Mouse (Mus musculus): Measurements from ENCODE around the gene Prmt8.

Gene Prmt8

DNA sequence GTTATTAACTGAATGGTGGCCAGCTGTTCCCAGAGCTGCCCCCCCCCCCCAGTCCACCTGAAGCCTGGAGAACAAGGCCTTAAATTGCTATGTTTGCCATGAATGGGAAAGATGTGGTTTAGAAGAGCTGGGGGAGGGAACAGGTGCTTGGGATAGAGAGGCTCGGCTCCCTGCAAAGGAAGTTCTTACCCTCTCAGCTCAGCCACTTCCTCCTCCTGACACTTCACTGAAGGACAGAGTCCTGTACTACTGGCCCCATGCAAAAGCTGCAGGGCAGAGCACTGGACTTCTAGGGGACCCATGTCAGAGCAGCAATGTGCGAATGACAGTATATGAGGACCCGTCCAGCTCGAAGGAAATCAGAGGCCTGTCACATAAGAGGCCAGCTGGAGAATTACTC is 109.3 kb downstream of the Prmt8 start:
- DNase-seq, result no peak

DNA sequence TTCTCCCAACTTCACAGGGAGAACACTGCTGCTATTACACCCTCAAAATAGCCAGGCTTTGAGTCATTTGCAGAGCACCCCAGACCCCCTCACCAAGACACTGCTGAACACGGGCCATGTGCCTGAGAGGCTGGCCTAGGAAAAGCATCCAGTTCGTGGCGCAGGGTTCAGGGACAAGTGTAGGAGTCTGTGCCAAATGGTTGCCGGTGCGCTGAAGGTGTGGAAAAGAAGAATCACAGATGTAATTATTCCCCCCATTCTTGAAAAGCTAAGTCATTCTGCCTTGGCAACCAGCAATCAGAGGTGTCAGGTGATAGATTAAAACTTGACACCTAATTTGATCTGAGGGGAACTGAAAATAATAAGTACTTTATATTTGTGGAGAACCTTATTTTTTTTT is 109.8 kb downstream of the Prmt8 start:
- no peak for DNase-seq

DNA sequence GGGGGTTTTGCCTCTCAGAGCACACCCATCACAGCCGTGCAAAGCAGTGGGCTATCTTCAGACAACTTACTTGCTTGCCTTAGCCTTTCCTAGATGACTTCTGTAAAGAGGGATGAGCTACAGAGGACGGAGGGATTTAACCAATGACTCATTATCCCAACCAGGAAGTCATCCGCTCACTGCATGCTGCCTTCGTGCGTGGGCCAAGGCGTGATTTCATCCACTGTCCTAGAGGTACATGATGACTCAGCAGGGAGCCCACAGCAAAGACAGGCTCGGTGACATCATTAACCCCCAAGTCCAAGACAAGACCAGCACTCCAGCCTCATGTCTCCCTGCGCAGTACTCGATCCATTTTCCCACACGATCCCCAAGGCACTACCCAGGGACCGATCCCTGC is 112.1 kb downstream of the Prmt8 start:
- DNase-seq, result no peak

DNA sequence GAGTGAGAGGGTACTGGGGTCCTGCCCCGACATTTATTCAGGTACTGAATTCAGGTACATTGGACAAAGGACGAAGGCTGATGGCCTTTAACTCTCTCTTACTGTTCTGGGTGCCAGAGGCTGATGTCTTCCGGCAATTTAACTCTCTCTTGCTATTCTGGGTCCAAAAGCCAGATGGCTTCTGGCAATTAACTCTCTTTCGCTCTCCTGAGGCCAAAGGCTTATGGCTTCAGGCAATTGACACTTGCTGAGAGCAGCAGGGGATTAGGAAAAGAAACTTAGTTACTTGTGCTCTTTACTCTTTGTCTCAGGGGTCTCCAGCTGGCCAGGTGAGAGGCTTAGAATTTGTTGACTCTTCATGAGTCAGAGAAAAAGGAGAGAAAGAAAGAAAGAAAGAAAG is 113.3 kb downstream of the Prmt8 start:
- DNase-seq, result no peak

DNA sequence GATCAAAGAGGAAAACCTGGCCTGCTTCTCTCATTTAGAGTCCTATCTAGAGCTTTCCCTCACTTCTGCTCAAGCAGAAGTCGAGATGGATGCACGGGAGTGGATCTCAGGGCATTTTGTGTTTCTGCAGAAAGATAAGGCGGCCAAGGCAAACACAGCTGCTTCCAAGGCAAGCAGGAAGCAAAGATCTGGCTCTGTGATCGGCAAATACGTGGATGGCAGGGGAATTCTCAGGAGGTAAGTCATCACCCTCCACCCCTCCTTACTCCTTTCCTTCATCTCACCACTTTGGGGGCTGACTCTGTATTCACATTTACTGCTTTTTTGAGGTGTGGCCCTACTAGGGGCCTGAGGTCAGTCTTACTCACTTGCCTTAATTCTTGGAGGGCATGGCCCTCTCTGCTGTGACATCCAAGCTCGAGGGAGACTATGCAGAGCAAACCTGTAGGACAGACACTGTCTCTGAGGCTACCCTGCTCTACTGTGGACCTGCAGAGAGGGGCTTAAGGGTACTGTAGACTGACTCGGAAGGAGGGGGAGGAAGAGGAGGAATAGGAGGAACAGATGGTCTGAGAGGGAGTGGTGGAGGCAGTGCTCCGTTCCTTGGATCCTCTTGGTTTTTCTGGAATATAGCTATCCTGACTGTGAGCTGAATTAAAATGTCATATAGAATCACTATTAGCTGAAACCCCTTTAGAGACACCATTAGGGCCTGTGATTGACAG is 128.0 kb downstream of the Prmt8 start:
- DNase-seq, result no peak

All from cerebellum, adult 8-10 months (tissue).